Mouse (Mus musculus) C2C12 (cell line): ENCODE measurements at regions not wholly inside any gene's neighbourhood (a gene's known extent, or its start where the extent isn't known, plus 50 kb on each side); places are given as distances from the start of the nearest gene placed in this dataset.
A peak's percentile ranks its signal among the peaks of the same experiment; 100 is the strongest.
"Not testable (repeated sequence)": the region's sequence is repeated elsewhere in the genome, so short reads cannot be mapped to it uniquely, and the experiment has no call there.

Experiments
- H3K27me3 ChIP-seq: one replicate; pipeline ENCODE4 v1.6.1; 2011; ENCODE audit not compliant: control insufficient read depth, insufficient read depth, insufficient read length
- H3K36me3 ChIP-seq: one replicate; pipeline ENCODE4 v1.6.1; 2011; ENCODE audit not compliant: control insufficient read depth, insufficient read depth
- H3K4me3 ChIP-seq: one replicate; pipeline ENCODE4 v1.5.1; 2011; ENCODE audit warnings: mild to moderate bottlenecking, control low read depth; ENCODE audit not compliant: poor library complexity, insufficient read depth, severe bottlenecking
- H3K79me2 ChIP-seq: one replicate; pipeline ENCODE4 v1.6.1; 2011; ENCODE audit not compliant: control insufficient read depth, insufficient read depth
- H3K79me3 ChIP-seq: one replicate; pipeline ENCODE4 v1.6.1; 2011; ENCODE audit warnings: low read depth, control low read depth
- H3ac ChIP-seq: one replicate; pipeline ENCODE3; 2011; ENCODE audit warnings: low read depth; ENCODE audit not compliant: control insufficient read depth, insufficient read length
- CTCF ChIP-seq: IDR thresholded peaks from one replicate; pipeline ENCODE4 v1.5.1; 2011; ENCODE audit not compliant: control insufficient read depth, insufficient read depth, insufficient read length
- MAX ChIP-seq: IDR thresholded peaks from one replicate; pipeline ENCODE4 v1.6.1; 2011; ENCODE audit warnings: mild to moderate bottlenecking, control low read depth
- USF1 ChIP-seq: IDR thresholded peaks from one replicate; pipeline ENCODE4 v1.6.1; 2011; ENCODE audit warnings: low read depth, mild to moderate bottlenecking, control low read depth, moderate library complexity

DNA sequence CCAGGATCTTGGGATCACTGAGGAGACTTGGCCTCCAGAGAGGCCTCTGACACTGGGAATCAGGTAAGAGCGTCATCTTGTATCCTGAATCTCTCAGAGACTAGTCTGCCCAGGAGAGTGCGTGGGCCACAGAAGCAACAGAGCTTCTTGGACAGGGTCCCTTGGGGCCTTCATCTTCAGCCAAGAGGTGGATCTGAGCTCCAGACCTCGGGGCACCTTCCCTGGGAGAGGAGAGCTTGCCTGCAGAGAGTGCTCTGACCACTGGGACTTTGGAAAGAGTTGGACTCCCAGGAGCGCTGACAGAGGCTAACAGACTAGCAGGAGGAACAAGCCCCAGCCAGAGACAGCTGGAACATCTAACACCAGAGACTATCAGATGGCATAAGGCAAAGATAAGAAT, 73.9 kb upstream of the Gm15319 start:
- H3K4me3 ChIP-seq, H3K79me3 ChIP-seq, H3K27me3 ChIP-seq, H3K79me2 ChIP-seq, H3K36me3 ChIP-seq, H3ac ChIP-seq: not testable (repeated sequence)

DNA sequence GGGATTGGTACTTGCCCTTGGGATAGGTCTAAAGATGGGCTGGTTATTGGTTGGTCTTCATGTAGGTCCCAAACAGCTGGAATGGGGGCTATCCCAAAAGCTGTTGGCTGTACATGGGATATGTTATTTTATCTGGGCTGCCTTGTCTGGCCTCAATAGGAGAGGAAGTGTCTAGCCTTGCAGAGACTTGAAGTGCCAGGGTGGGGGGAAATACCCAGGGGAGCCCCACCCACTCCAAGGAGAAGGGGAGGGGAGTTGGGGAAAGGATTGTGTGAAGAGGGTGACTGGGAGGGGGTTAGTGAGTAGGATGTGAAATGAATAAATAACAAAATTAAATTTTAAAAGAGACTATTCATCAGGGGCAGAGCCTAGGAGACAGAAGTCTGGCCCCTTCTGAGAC, 70.2 kb upstream of the Gm15319 start:
- not testable (repeated sequence) for H3K79me3 ChIP-seq, H3K4me3 ChIP-seq, H3ac ChIP-seq, H3K79me2 ChIP-seq, H3K36me3 ChIP-seq, H3K27me3 ChIP-seq

- H3K4me3 ChIP-seq, H3K27me3 ChIP-seq, H3K79me3 ChIP-seq, H3K36me3 ChIP-seq, H3K79me2 ChIP-seq, H3ac ChIP-seq: not testable (repeated sequence)
Measured at GRCm38 (mm10) chr8:20429469-20429868, 66.5 kb upstream of the Gm15319 start.

DNA sequence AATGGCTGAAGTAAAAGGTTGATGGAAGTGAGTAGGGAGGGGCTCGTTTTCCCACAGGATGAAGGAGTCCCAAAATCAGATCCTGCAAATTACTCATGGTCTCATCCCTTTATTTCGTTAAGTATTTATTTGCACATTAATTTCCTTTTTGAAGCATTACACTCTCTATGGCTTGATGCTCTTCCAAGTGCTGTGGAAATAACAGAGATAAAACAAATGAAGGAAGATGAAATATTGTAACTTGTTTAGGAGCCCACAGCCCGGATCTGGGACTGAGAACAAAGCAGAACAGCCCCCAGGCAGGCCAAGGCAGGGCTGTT, 61.9 kb upstream of the Gm15319 start:
- not testable (repeated sequence) for H3K79me3 ChIP-seq, H3K36me3 ChIP-seq, H3ac ChIP-seq, H3K27me3 ChIP-seq, H3K79me2 ChIP-seq
- H3K4me3 ChIP-seq: peak overlapping the region; percentile 25

GRCm38 (mm10) chr8:20424104-20424902, 61.3 kb upstream of the Gm15319 start:
- H3K79me3 ChIP-seq, H3K36me3 ChIP-seq, H3ac ChIP-seq, H3K79me2 ChIP-seq, H3K27me3 ChIP-seq: not testable (repeated sequence)
- H3K4me3 ChIP-seq: peak overlapping the region; percentile 32
- TF ChIP-seq CTCF (peak; percentile 33), MAX (peak; percentile 76), USF1 (peak; percentile 30)

GRCm38 (mm10) chr8:20420807-20421206, 57.8 kb upstream of the Gm15319 start:
- H3K79me3 ChIP-seq, H3K36me3 ChIP-seq: not testable (repeated sequence)

More at GRCm38 (mm10) chr8:20420807-20421206, 57.8 kb upstream of the Gm15319 start:
- not testable (repeated sequence) for H3K79me2 ChIP-seq, H3ac ChIP-seq, H3K4me3 ChIP-seq, H3K27me3 ChIP-seq
